Mouse (Mus musculus) myocyte (in vitro differentiated cells): ENCODE measurements around the gene Sphk2.

Source experiments
- MAX ChIP-seq: IDR thresholded peaks from one replicate; pipeline ENCODE4 v1.6.1; 2011; ENCODE audit warnings: low read depth, mild to moderate bottlenecking, control low read depth
- MYOD1 ChIP-seq, 3 experiments: IDR thresholded peaks; one replicate each; pipeline ENCODE4 v1.6.1; 2011; ENCODE audit warnings: control low read depth in 2 of 3, low read depth in 2 of 3, mild to moderate bottlenecking in 2 of 3, moderate library complexity in 1 of 3; ENCODE audit not compliant: insufficient read length in 2 of 3, control insufficient read depth in 1 of 3
- MYOG ChIP-seq, 3 experiments: IDR thresholded peaks; one replicate each; pipeline ENCODE4 v1.6.1; 2011; ENCODE audit warnings: control low read depth in 2 of 3, low read depth in 2 of 3, mild to moderate bottlenecking in 2 of 3; ENCODE audit not compliant: insufficient read length in 2 of 3, control insufficient read depth in 1 of 3, insufficient read depth in 1 of 3
- POLR2A ChIP-seq: IDR thresholded peaks from one replicate; pipeline ENCODE4 v1.6.1; 2011; ENCODE audit warnings: low read depth, mild to moderate bottlenecking, control low read depth, moderate library complexity; ENCODE audit not compliant: insufficient read length

DNA sequence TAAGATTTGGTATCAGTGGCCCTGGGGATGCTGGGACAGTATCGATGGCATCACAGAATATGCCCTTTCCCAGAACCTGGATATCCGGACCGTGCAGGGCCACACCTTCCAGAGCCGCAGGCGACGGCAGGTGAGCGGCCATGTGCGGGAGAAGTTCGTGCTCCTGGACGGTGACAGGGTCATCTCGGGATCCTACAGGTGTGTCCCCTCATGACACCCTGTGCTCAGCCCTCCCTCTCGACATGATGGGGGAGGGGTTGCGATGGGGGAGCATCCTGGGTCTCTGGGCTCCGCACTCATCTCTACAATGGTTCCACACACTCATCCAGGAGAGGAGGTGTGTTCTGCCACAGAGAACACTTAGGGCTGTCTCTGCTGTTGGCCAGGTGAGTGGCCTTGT is 6.0 kb upstream of the Sphk2 start:
- no peak for TF ChIP-seq MYOG (IDR thresholded peaks at IDR 0.05; ENCODE audit: control insufficient read depth in 1 of 3, insufficient read depth in 1 of 3, insufficient read length in 2 of 3, low read depth in 2 of 3)
- no peak for TF ChIP-seq MYOD1 (IDR thresholded peaks at IDR 0.05; ENCODE audit: control insufficient read depth in 1 of 3, insufficient read length in 2 of 3, low read depth in 2 of 3)
- TF ChIP-seq MAX: no peak
- no peak for TF ChIP-seq POLR2A
